Mouse (Mus musculus) liver, postnatal 0 days (tissue): ENCODE measurements at regions not wholly inside any gene's neighbourhood (a gene's known extent, or its start where the extent isn't known, plus 50 kb on each side); places are given as distances from the start of the nearest gene placed in this dataset.

Experiments
- CTCF ChIP-seq: sonication (generic); IDR thresholded peaks from 2 replicates; pipeline ENCODE4 v1.5.1; 2016; ENCODE audit warnings: antibody characterized with exemption, low read depth
- EP300 ChIP-seq: IDR thresholded peaks from 2 replicates; pipeline ENCODE4 v1.6.1; 2016; ENCODE audit warnings: antibody characterized with exemption, low read depth, mild to moderate bottlenecking

- no peak for TF ChIP-seq CTCF
- no peak for TF ChIP-seq EP300
Measured at GRCm38 (mm10) chr15:69483096-69483495, 2982.4 kb upstream of the Lrrc6 start.
